Mouse (Mus musculus) kidney, adult 2 months (tissue): ENCODE data around the gene Ndufs8. TPM values are rescaled to one million over a fixed set of nuclear protein-coding genes. Genes with fewer than 3 reads are reported as not detected.

Source experiments
- DNase-seq: peaks from one replicate; pipeline ENCODE4 v3.0.0; 2021
- H3K27ac ChIP-seq: fragments of 200-500 bp; 2 replicates; pipeline ENCODE4 v1.5.1; 2012; ENCODE audit warnings: low read depth, low read length, control low read depth, inconsistent platforms; ENCODE audit not compliant: insufficient read depth
- H3K27me3 ChIP-seq: fragments of 200-500 bp; replicated peaks from 2 replicates; pipeline ENCODE4 v1.6.1; 2012; ENCODE audit warnings: mild to moderate bottlenecking, moderate library complexity, low read length, inconsistent platforms; ENCODE audit not compliant: control insufficient read depth, insufficient read depth
- H3K36me3 ChIP-seq: fragments of 200-500 bp; 2 replicates; pipeline ENCODE4 v1.6.1; 2012; ENCODE audit warnings: mild to moderate bottlenecking, moderate library complexity, low read length, inconsistent platforms; ENCODE audit not compliant: control insufficient read depth, insufficient read depth
- H3K4me1 ChIP-seq: fragments of 200-500 bp; 2 replicates; pipeline ENCODE4 v1.6.1; 2011; ENCODE audit warnings: low read length; ENCODE audit not compliant: control insufficient read depth, insufficient read depth
- H3K4me3 ChIP-seq: fragments of 200-500 bp; 2 replicates; pipeline ENCODE4 v1.5.1; 2011; ENCODE audit warnings: mild to moderate bottlenecking, low read depth, low read length, control low read depth; ENCODE audit not compliant: insufficient read depth
- CTCF ChIP-seq: fragments of 200-500 bp; conservative IDR thresholded peaks from 2 replicates; pipeline ENCODE4 v1.5.1; 2011; ENCODE audit warnings: low read depth, mild to moderate bottlenecking, control low read depth, low read length, moderate library complexity, mixed read lengths; ENCODE audit not compliant: insufficient read depth, insufficient read length
- POLR2A ChIP-seq: fragments of 200-500 bp; IDR thresholded peaks from one replicate; pipeline ENCODE4 v1.6.1; 2011; ENCODE audit warnings: low read depth, low read length, control low read depth
- WGBS: fragments of 180-500 bp; shearing (Covaris S2); methylation state at CpG from one replicate; pipeline ENCODE4 v1.1.7; 2018; 5-methylcytosine and 5-hydroxymethylcytosine counted together
- polyA plus RNA-seq: library from polyadenylated mRNA; depleted of rRNA; stranded (reverse); fragments of >200 nt; gene quantifications from 2 replicates; pipeline ENCODE4 v1.2.3, GENCODE M21; 2012

Ndufs8 gene
- polyA plus RNA-seq, 1 experiment: 742 TPM

DNA sequence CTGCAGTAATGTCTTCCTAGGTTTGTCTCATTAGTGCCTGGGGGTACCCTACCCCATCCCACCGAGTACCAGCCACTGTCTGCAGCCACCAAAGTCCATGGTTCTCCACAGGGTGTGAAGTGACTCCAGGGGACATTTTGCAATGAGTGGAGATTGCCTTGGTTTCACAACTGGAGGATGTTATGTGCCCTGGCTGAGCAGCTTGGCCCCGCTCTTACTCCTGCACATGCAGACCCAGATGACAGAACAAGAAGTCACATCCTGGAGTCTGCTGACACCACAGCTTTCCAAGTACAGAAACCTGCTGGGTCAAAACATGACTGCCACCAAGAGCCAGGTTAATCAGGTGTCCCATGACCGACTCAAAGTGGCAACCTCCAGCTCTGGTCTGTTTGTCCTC is 42.5 kb upstream of the Ndufs8 start:
- peak; percentile 45 for DNase-seq
- TF ChIP-seq POLR2A (no peak), CTCF (no peak)
- peaks cover 12% of the 10 kb centered on the region for H3K4me1 ChIP-seq
- H3K27me3 ChIP-seq: no peaks in the 10 kb centered on the region
- H3K27ac ChIP-seq: no peak overlapping the region
- no peak overlapping the region for H3K4me3 ChIP-seq
- H3K36me3 ChIP-seq: no peaks in the 10 kb centered on the region
- WGBS: 58% methylated on average over 3 of the region's 3 CpGs

DNA sequence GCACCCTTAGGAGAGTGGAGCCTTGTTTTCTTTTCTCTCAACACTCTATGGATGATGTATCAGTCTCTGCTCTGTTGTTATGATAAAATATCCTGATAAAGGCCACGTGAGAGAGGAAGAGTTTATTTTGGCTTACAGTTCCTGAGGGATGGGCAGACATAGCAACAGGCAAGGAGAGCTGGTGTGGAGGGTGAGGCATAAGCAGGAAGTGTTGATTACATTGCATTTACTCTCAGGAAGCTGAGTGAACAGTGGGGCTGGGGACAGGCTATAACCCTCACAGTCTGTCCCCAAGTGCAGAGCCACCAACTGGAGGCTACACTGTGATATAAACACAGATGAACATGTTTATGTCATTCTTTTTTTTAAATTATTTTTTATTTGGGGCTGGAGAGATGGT is 39.5 kb upstream of the Ndufs8 start:
- Histone ChIP-seq H3K36me3 (no peaks in the 10 kb centered on the region), H3K27me3 (no peaks in the 10 kb centered on the region), H3K4me1 (peaks cover 21% of the 10 kb centered on the region), H3K27ac (no peak overlapping the region), H3K4me3 (no peak overlapping the region)
- TF ChIP-seq POLR2A (no peak), CTCF (no peak)
- 50% methylated on average over 1 of the region's 1 CpGs for WGBS
- no peak for DNase-seq

DNA sequence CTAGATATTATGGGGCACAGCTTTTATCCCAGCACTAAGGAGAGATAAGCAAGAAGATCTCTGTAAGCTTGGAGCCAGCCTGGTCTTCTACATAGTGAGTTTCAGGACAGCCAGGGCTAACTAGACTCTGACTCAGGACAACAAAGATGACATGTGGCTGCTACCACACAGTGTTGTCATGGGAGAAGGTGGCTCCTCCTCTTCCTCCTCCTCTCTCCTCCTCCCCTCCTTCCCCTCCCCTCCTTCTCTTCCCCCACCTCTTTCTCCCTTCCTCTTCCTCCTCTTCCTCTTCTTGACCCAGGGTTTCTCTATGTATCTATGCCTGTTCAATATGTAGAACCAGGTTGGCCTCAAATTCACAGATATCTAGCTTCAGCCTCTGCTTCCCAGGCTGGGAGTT is 38.9 kb upstream of the Ndufs8 start:
- Histone ChIP-seq H3K4me1 (peaks cover 19% of the 10 kb centered on the region), H3K4me3 (no peak overlapping the region), H3K27ac (no peak overlapping the region), H3K36me3 (no peaks in the 10 kb centered on the region), H3K27me3 (no peaks in the 10 kb centered on the region)
- TF ChIP-seq POLR2A (no peak), CTCF (no peak)
- DNase-seq: no peak

DNA sequence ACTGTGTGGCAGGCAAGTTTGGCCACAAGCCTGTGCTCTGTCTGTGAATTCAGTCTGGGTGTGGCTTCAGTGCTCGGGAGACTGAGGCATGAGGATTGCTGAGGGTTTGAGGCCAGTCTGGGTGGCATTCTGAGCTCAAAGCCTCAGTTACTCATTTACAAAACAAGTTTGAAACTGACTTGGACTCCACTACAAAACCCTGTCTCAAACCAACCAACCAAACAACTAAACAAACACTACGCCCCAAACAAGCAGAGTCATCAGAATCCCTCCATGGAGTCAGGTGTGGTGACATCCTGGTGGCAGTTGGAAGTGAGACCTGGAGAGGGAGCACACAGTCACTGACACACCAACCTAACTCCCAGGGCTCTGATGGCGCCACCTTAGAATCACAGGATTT is 37.8 kb upstream of the Ndufs8 start:
- 74% methylated on average over 3 of the region's 3 CpGs for WGBS
- Histone ChIP-seq H3K36me3 (no peaks in the 10 kb centered on the region), H3K27ac (peak overlapping the region; percentile 76), H3K4me1 (peaks cover 23% of the 10 kb centered on the region), H3K27me3 (no peaks in the 10 kb centered on the region), H3K4me3 (no peak overlapping the region)
- DNase-seq: peak; percentile 82
- TF ChIP-seq POLR2A (no peak), CTCF (no peak)

DNA sequence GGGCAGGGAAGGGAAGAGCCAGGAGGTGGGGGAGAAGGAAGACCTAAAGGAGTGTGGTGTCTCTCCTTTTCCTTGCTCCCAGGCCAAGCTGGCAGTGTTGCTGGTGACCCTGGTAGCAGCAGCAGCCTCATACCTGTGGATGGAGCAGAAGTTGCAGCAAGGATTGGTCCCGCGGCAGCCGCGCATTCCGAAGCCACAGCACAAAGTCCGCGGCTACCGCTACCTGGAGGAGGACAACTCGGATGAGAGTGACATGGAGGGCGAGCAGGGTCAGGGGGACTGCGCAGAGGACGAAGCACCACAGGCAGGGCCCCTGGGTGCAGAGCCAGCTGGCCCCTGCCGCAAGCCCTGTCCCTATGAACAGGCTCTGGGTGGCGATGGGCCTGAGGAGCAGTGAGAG is 36.0 kb upstream of the Ndufs8 start:
- TF ChIP-seq POLR2A: no peak
- no peak for TF ChIP-seq CTCF
- no peak overlapping the region for H3K4me3 ChIP-seq
- peak; percentile 67 for DNase-seq
- H3K27ac ChIP-seq: peak overlapping the region; percentile 80
- no peaks in the 10 kb centered on the region for H3K36me3 ChIP-seq
- H3K4me1 ChIP-seq: peaks cover 23% of the 10 kb centered on the region
- 70% methylated on average over 14 of the region's 14 CpGs for WGBS
- no peaks in the 10 kb centered on the region for H3K27me3 ChIP-seq

DNA sequence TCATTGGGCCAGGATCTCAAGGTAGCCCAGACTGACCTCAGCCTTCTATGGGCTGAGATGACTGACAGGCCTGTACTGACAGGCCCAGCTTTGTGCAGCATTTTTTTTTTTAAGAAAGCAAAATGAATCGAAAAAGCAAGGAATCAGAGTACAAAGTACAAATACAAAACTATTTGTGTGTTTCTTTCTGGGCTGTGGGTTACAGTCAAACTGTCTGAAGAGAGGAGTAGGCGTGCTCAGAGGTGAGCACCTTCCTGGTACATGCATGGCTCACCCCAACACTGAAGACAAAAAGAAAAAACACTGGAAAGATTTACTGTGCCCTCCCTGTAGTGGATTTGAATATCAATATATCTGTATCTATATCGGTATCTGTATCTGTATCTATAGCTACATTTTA is 35.2 kb upstream of the Ndufs8 start:
- H3K4me3 ChIP-seq: no peak overlapping the region
- no peaks in the 10 kb centered on the region for H3K27me3 ChIP-seq
- TF ChIP-seq CTCF (no peak), POLR2A (no peak)
- peaks cover 23% of the 10 kb centered on the region for H3K4me1 ChIP-seq
- H3K36me3 ChIP-seq: no peaks in the 10 kb centered on the region
- peak; percentile 54 for DNase-seq
- peak overlapping the region; percentile 80 for H3K27ac ChIP-seq
- 68% methylated on average over 3 of the region's 3 CpGs for WGBS

DNA sequence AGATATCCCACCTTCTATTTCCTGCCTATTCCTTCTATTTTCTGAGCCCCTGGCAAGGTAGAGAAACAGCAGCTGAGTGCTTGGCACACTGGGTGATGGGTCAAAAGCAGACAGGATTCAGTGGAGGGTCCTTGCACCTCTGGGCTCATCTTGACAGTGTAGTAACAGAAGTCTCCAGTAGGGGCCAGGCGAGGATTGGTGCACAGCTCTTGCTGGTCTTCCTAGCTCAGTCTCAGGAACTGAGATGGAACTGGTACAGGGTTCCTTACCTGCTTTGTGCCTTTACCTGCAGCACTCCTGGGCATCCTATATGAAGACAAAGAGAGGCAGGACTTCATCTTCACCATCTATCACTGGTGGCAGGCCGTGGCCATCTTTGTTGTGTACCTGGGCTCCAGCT is 34.1 kb upstream of the Ndufs8 start:
- peaks cover 23% of the 10 kb centered on the region for H3K4me1 ChIP-seq
- no peaks in the 10 kb centered on the region for H3K36me3 ChIP-seq
- WGBS: 37% methylated on average over 2 of the region's 2 CpGs
- TF ChIP-seq POLR2A (no peak), CTCF (peak; percentile 95)
- no peak overlapping the region for H3K27ac ChIP-seq
- no peaks in the 10 kb centered on the region for H3K27me3 ChIP-seq
- H3K4me3 ChIP-seq: no peak overlapping the region
- peak; percentile 88 for DNase-seq

- Histone ChIP-seq H3K4me3 (no peak overlapping the region), H3K4me1 (peaks cover 23% of the 10 kb centered on the region), H3K36me3 (no peaks in the 10 kb centered on the region), H3K27me3 (no peaks in the 10 kb centered on the region), H3K27ac (peak overlapping the region; percentile 74; the same call in 1 of the 2 replicates)
- DNase-seq: peak; percentile 86
- TF ChIP-seq POLR2A (no peak), CTCF (no peak)
- WGBS: 23% methylated on average over 10 of the region's 10 CpGs
These were observed 33.4 kb upstream of the Ndufs8 start for GRCm38 (mm10) chr19:3945872-3946564.
